Mouse (Mus musculus) natural killer cell, adult 2 months (primary cell): Measurements from ENCODE around the gene Fcgbp.
"Not testable (repeated sequence)": the region's sequence is repeated elsewhere in the genome, so short reads cannot be mapped to it uniquely, and the experiment has no call there.

Experiments
- DNase-seq, 2 experiments: peaks; one replicate each; pipeline ENCODE4 v3.0.0; 2022; ENCODE audit warnings: low spot score in 2 of 2

Fcgbp gene

GRCm38 (mm10) chr7:28149841-28150240, 78.8 kb downstream of the Fcgbp start:
- no peak for DNase-seq

- peak; percentile 12 to 53 for DNase-seq
Observed at GRCm38 (mm10) chr7:28151584-28152221, 80.7 kb downstream of the Fcgbp start.

GRCm38 (mm10) chr7:28153595-28153994, 82.6 kb downstream of the Fcgbp start:
- not testable (repeated sequence) for DNase-seq

GRCm38 (mm10) chr7:28159292-28159691, 88.3 kb downstream of the Fcgbp start:
- no peak for DNase-seq

- DNase-seq, result no peak
Observed at GRCm38 (mm10) chr7:28159893-28160292, 88.9 kb downstream of the Fcgbp start.

- no peak for DNase-seq
Observed at GRCm38 (mm10) chr7:28161163-28161749, 90.2 kb downstream of the Fcgbp start.

- no peak for DNase-seq
Observed at GRCm38 (mm10) chr7:28165406-28165805, 94.4 kb downstream of the Fcgbp start.

- DNase-seq, result peak; percentile 65 to 77
Observed at GRCm38 (mm10) chr7:28168320-28169115, 97.5 kb downstream of the Fcgbp start.

- peak; percentile 77 to 88 for DNase-seq
Observed at GRCm38 (mm10) chr7:28169489-28170422, 98.7 kb downstream of the Fcgbp start, which contains the start of gene Fbl. Gene Fbl (plus strand): TSS chr7:28169710.
